Mouse (Mus musculus): ENCODE results near the gene Cntn5. TPM values are rescaled to one million over a fixed set of nuclear protein-coding genes. Genes with fewer than 3 reads are reported as not detected.

Cntn5 gene
- polyA plus RNA-seq, 1 experiment, result not detected

GRCm38 (mm10) chr9:10856204-10856892 is 48.2 kb downstream of the Cntn5 start:
- Histone ChIP-seq H3K4me3 (ENCODE audit: extremely low read depth, insufficient read depth, insufficient read length) (no peak overlapping the region), H3K27me3 (ENCODE audit: control insufficient read depth, insufficient read depth, low read length) (no peaks in the 10 kb centered on the region), H3K36me3 (ENCODE audit: control insufficient read depth, insufficient read depth, low read length) (no peaks in the 10 kb centered on the region), H3K4me1 (ENCODE audit: control insufficient read depth, insufficient read depth, insufficient read length) (no peaks in the 10 kb centered on the region), H3K27ac (ENCODE audit: insufficient read depth, low read length) (no peak overlapping the region)
- 91% methylated on average over 3 of the region's 3 CpGs for WGBS
- DNase-seq (ENCODE audit: low read depth in 1 of 2, low spot score in 2 of 2), result no peak
- TF ChIP-seq POLR2A (IDR thresholded peaks at IDR 0.05; ENCODE audit: low read depth, low read length) (no peak), CTCF (IDR thresholded peaks at IDR 0.05; ENCODE audit: extremely low read depth, insufficient read depth, insufficient read length, insufficient replicate concordance) (no peak)

GRCm38 (mm10) chr9:10816711-10817110 is 87.9 kb downstream of the Cntn5 start:
- Histone ChIP-seq H3K4me1 (ENCODE audit: control insufficient read depth, insufficient read depth, insufficient read length) (no peaks in the 10 kb centered on the region), H3K4me3 (ENCODE audit: extremely low read depth, insufficient read depth, insufficient read length) (no peak overlapping the region), H3K27me3 (ENCODE audit: control insufficient read depth, insufficient read depth, low read length) (no peaks in the 10 kb centered on the region), H3K27ac (ENCODE audit: insufficient read depth, low read length) (no peak overlapping the region), H3K36me3 (ENCODE audit: control insufficient read depth, insufficient read depth, low read length) (no peaks in the 10 kb centered on the region)
- 51% methylated on average over 1 of the region's 1 CpGs for WGBS
- no peak for TF ChIP-seq POLR2A (IDR thresholded peaks at IDR 0.05; ENCODE audit: low read depth, low read length)
- TF ChIP-seq CTCF (IDR thresholded peaks at IDR 0.05; ENCODE audit: extremely low read depth, insufficient read depth, insufficient read length, insufficient replicate concordance), result no peak
- DNase-seq (ENCODE audit: low read depth in 1 of 2, low spot score in 2 of 2), result no peak

GRCm38 (mm10) chr9:10797158-10797557 is 107.4 kb downstream of the Cntn5 start:
- no peaks in the 10 kb centered on the region for H3K4me1 ChIP-seq (ENCODE audit: control insufficient read depth, insufficient read depth, insufficient read length)
- no peak overlapping the region for H3K27ac ChIP-seq (ENCODE audit: insufficient read depth, low read length)
- TF ChIP-seq CTCF (IDR thresholded peaks at IDR 0.05; ENCODE audit: extremely low read depth, insufficient read depth, insufficient read length, insufficient replicate concordance) (no peak), POLR2A (IDR thresholded peaks at IDR 0.05; ENCODE audit: low read depth, low read length) (no peak)
- H3K4me3 ChIP-seq (ENCODE audit: extremely low read depth, insufficient read depth, insufficient read length), result no peak overlapping the region
- no peaks in the 10 kb centered on the region for H3K36me3 ChIP-seq (ENCODE audit: control insufficient read depth, insufficient read depth, low read length)
- 86% methylated on average over 1 of the region's 1 CpGs for WGBS
- no peak for DNase-seq (ENCODE audit: low read depth in 1 of 2, low spot score in 2 of 2)
- H3K27me3 ChIP-seq (ENCODE audit: control insufficient read depth, insufficient read depth, low read length), result no peaks in the 10 kb centered on the region

- no peak overlapping the region for H3K27ac ChIP-seq (ENCODE audit: insufficient read depth, low read length)
- WGBS, result 56% methylated on average over 2 of the region's 2 CpGs
- no peaks in the 10 kb centered on the region for H3K36me3 ChIP-seq (ENCODE audit: control insufficient read depth, insufficient read depth, low read length)
- no peak for TF ChIP-seq CTCF (IDR thresholded peaks at IDR 0.05; ENCODE audit: extremely low read depth, insufficient read depth, insufficient read length, insufficient replicate concordance)
- no peak for TF ChIP-seq POLR2A (IDR thresholded peaks at IDR 0.05; ENCODE audit: low read depth, low read length)
- no peaks in the 10 kb centered on the region for H3K4me1 ChIP-seq (ENCODE audit: control insufficient read depth, insufficient read depth, insufficient read length)
- H3K4me3 ChIP-seq (ENCODE audit: extremely low read depth, insufficient read depth, insufficient read length), result no peak overlapping the region
- no peaks in the 10 kb centered on the region for H3K27me3 ChIP-seq (ENCODE audit: control insufficient read depth, insufficient read depth, low read length)
- no peak for DNase-seq (ENCODE audit: low read depth in 1 of 2, low spot score in 2 of 2)
Observed at GRCm38 (mm10) chr9:10795102-10795501, 109.5 kb downstream of the Cntn5 start.

- Histone ChIP-seq H3K27me3 (ENCODE audit: control insufficient read depth, insufficient read depth, low read length) (no peaks in the 10 kb centered on the region), H3K4me1 (ENCODE audit: control insufficient read depth, insufficient read depth, insufficient read length) (no peaks in the 10 kb centered on the region), H3K4me3 (ENCODE audit: extremely low read depth, insufficient read depth, insufficient read length) (no peak overlapping the region), H3K27ac (ENCODE audit: insufficient read depth, low read length) (no peak overlapping the region), H3K36me3 (ENCODE audit: control insufficient read depth, insufficient read depth, low read length) (no peaks in the 10 kb centered on the region)
- WGBS, result 89% methylated on average over 2 of the region's 2 CpGs
- no peak for DNase-seq (ENCODE audit: low read depth in 1 of 2, low spot score in 2 of 2)
- no peak for TF ChIP-seq POLR2A (IDR thresholded peaks at IDR 0.05; ENCODE audit: low read depth, low read length)
- no peak for TF ChIP-seq CTCF (IDR thresholded peaks at IDR 0.05; ENCODE audit: extremely low read depth, insufficient read depth, insufficient read length, insufficient replicate concordance)
Observed at GRCm38 (mm10) chr9:10731878-10732277, 172.7 kb downstream of the Cntn5 start.

GRCm38 (mm10) chr9:10724191-10724590 is 180.4 kb downstream of the Cntn5 start:
- H3K27ac ChIP-seq (ENCODE audit: insufficient read depth, low read length), result no peak overlapping the region
- TF ChIP-seq CTCF (IDR thresholded peaks at IDR 0.05; ENCODE audit: extremely low read depth, insufficient read depth, insufficient read length, insufficient replicate concordance) (no peak), POLR2A (IDR thresholded peaks at IDR 0.05; ENCODE audit: low read depth, low read length) (no peak)
- no peaks in the 10 kb centered on the region for H3K27me3 ChIP-seq (ENCODE audit: control insufficient read depth, insufficient read depth, low read length)
- WGBS, result 72% methylated on average over 2 of the region's 2 CpGs
- DNase-seq (ENCODE audit: low read depth in 1 of 2, low spot score in 2 of 2), result no peak
- no peak overlapping the region for H3K4me3 ChIP-seq (ENCODE audit: extremely low read depth, insufficient read depth, insufficient read length)
- no peaks in the 10 kb centered on the region for H3K4me1 ChIP-seq (ENCODE audit: control insufficient read depth, insufficient read depth, insufficient read length)
- H3K36me3 ChIP-seq (ENCODE audit: control insufficient read depth, insufficient read depth, low read length), result no peaks in the 10 kb centered on the region

- no peak for TF ChIP-seq POLR2A (IDR thresholded peaks at IDR 0.05; ENCODE audit: low read depth, low read length)
- TF ChIP-seq CTCF (IDR thresholded peaks at IDR 0.05; ENCODE audit: extremely low read depth, insufficient read depth, insufficient read length, insufficient replicate concordance), result no peak
- Histone ChIP-seq H3K27ac (ENCODE audit: insufficient read depth, low read length) (no peak overlapping the region), H3K4me1 (ENCODE audit: control insufficient read depth, insufficient read depth, insufficient read length) (no peaks in the 10 kb centered on the region), H3K4me3 (ENCODE audit: extremely low read depth, insufficient read depth, insufficient read length) (no peak overlapping the region), H3K36me3 (ENCODE audit: control insufficient read depth, insufficient read depth, low read length) (no peaks in the 10 kb centered on the region), H3K27me3 (ENCODE audit: control insufficient read depth, insufficient read depth, low read length) (no peaks in the 10 kb centered on the region)
- WGBS, result 88% methylated on average over 4 of the region's 4 CpGs
- DNase-seq (ENCODE audit: low read depth in 1 of 2, low spot score in 2 of 2), result no peak
Observed at GRCm38 (mm10) chr9:10722121-10722520, 182.5 kb downstream of the Cntn5 start.

Data from spleen, adult 2 months (tissue).